Mouse (Mus musculus): Measurements from ENCODE around the gene Btbd35f30.
"Not testable (repeated sequence)": the region's sequence is repeated elsewhere in the genome, so short reads cannot be mapped to it uniquely, and the experiment has no call there.

Gene Btbd35f30

GRCm38 (mm10) chrX:32894325-32894724 lies at the start of gene Btbd35f30:
TSS of gene Btbd35f30 (plus strand) at chrX:32894625.
- DNase-seq (ENCODE audit: low read depth, low spot score) = not testable (repeated sequence)

GRCm38 (mm10) chrX:32941468-32941867 lies 47.0 kb downstream of the Btbd35f30 start, which contains the start of gene Gm21789:
TSS of gene Gm21789 (plus strand) at chrX:32941768.
- not testable (repeated sequence) for DNase-seq (ENCODE audit: low read depth, low spot score)
